Mouse (Mus musculus): Measurements from ENCODE around the gene Suco. TPM values are rescaled to one million over a fixed set of nuclear protein-coding genes. Genes with fewer than 3 reads are reported as not detected.

Suco gene
- total and polyA plus RNA-seq, 3 experiments, result 2.0 to 90.6 (median 58.9) TPM

DNA sequence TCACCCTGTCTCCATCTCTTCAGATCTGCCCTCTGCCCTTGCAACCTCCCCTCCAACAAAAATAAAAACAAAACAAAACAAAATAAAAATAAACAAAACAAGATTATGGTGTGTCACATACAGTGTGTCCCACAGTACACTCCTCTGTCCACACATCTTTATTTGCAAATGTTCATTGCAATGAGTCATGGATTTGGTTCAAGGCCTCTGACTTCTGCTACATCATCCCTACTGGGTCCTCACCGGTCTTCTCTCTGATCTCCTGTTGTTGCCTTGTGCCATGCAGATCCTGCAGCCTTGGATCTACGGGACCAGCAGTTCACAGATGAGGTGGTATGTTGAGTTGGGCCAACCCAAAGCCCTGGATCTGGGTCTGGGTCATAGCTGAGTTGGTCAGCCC lies 43.1 kb upstream of the Suco start:
- no peak for ATAC-seq (ENCODE audit: extremely low read depth, insufficient number of reproducible peaks, low FRiP score, poor library complexity, severe bottlenecking)
- no peak for TF ChIP-seq GATA2 (IDR thresholded peaks at IDR 0.05; ENCODE audit: borderline replicate concordance, low read depth, low read length)
- TF ChIP-seq POLR2AphosphoS5 (IDR thresholded peaks at IDR 0.05; ENCODE audit: insufficient replicate concordance, low read depth, low read length), result no peak
- TF ChIP-seq GATA1 (IDR thresholded peaks at IDR 0.05; ENCODE audit: borderline replicate concordance, low read length), result no peak
- TF ChIP-seq TAL1 (conservative IDR thresholded peaks at IDR 0.05; ENCODE audit: low read depth, low read length), result no peak
- TF ChIP-seq CTCF (IDR thresholded peaks at IDR 0.05; ENCODE audit: low read depth, low read length), result no peak
- no peaks in the 10 kb centered on the region for H3K9me3 ChIP-seq (replicated peaks)
- H3K27me3 ChIP-seq (ENCODE audit: insufficient read depth, low read length), result peaks cover 10% of the 10 kb centered on the region; the same call in 1 of the 2 replicates
- H3K4me3 ChIP-seq (ENCODE audit: low read depth, low read length), result no peak overlapping the region
- H3K36me3 ChIP-seq (replicated peaks), result no peaks in the 10 kb centered on the region
- DNase-seq (ENCODE audit: low spot score), result no peak
- H3K4me1 ChIP-seq (ENCODE audit: insufficient read depth, low read depth, low read length), result peaks cover 24% of the 10 kb centered on the region

GRCm38 (mm10) chr1:161918682-161919372 lies 42.3 kb upstream of the Suco start:
- H3K27me3 ChIP-seq (ENCODE audit: insufficient read depth, low read length), result peaks cover 14% of the 10 kb centered on the region
- TF ChIP-seq TAL1 (conservative IDR thresholded peaks at IDR 0.05; ENCODE audit: low read depth, low read length) (no peak), POLR2AphosphoS5 (IDR thresholded peaks at IDR 0.05; ENCODE audit: insufficient replicate concordance, low read depth, low read length) (no peak), CTCF (IDR thresholded peaks at IDR 0.05; ENCODE audit: low read depth, low read length) (no peak), GATA1 (IDR thresholded peaks at IDR 0.05; ENCODE audit: borderline replicate concordance, low read length) (no peak), GATA2 (IDR thresholded peaks at IDR 0.05; ENCODE audit: borderline replicate concordance, low read depth, low read length) (no peak)
- DNase-seq (ENCODE audit: low spot score) (no peak), ATAC-seq (ENCODE audit: extremely low read depth, insufficient number of reproducible peaks, low FRiP score, poor library complexity, severe bottlenecking) (no peak)
- no peaks in the 10 kb centered on the region for H3K9me3 ChIP-seq (replicated peaks)
- peaks cover 24% of the 10 kb centered on the region for H3K4me1 ChIP-seq (ENCODE audit: insufficient read depth, low read depth, low read length)
- no peaks in the 10 kb centered on the region for H3K36me3 ChIP-seq (replicated peaks)
- no peak overlapping the region for H3K4me3 ChIP-seq (ENCODE audit: low read depth, low read length)

GRCm38 (mm10) chr1:161917940-161918484 lies 41.5 kb upstream of the Suco start:
- Histone ChIP-seq H3K4me3 (ENCODE audit: low read depth, low read length) (no peak overlapping the region), H3K36me3 (replicated peaks) (no peaks in the 10 kb centered on the region), H3K4me1 (ENCODE audit: insufficient read depth, low read depth, low read length) (peaks cover 24% of the 10 kb centered on the region), H3K27me3 (ENCODE audit: insufficient read depth, low read length) (peaks cover 22% of the 10 kb centered on the region), H3K9me3 (replicated peaks) (no peaks in the 10 kb centered on the region)
- TF ChIP-seq CTCF (IDR thresholded peaks at IDR 0.05; ENCODE audit: low read depth, low read length) (no peak), POLR2AphosphoS5 (IDR thresholded peaks at IDR 0.05; ENCODE audit: insufficient replicate concordance, low read depth, low read length) (no peak), TAL1 (conservative IDR thresholded peaks at IDR 0.05; ENCODE audit: low read depth, low read length) (no peak), GATA1 (IDR thresholded peaks at IDR 0.05; ENCODE audit: borderline replicate concordance, low read length) (no peak), GATA2 (IDR thresholded peaks at IDR 0.05; ENCODE audit: borderline replicate concordance, low read depth, low read length) (no peak)
- DNase-seq (ENCODE audit: low spot score) (no peak), ATAC-seq (ENCODE audit: extremely low read depth, insufficient number of reproducible peaks, low FRiP score, poor library complexity, severe bottlenecking) (no peak)

DNA sequence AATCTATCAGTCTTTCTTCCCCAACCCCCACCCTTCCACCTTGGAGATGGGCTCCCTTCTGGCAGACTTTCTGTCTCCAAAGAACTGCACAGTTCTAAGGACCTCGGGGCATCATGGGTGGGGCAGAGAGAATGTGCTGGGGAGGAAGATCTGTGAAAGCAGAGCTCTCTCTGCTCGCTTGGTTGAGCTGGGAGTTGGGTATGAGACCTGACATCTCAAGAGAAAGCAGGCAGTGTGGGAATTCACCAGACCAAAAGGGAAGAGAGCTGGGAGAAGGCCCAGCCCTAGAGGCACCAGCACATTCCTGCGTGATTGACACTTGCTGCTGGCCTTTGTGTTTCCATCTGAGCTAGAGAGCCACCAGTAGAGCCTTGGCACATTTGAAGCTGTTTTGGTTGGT lies 39.6 kb upstream of the Suco start:
- DNase-seq (ENCODE audit: low spot score) (no peak), ATAC-seq (ENCODE audit: extremely low read depth, insufficient number of reproducible peaks, low FRiP score, poor library complexity, severe bottlenecking) (no peak)
- H3K36me3 ChIP-seq (replicated peaks), result no peaks in the 10 kb centered on the region
- no peak for TF ChIP-seq GATA1 (IDR thresholded peaks at IDR 0.05; ENCODE audit: borderline replicate concordance, low read length)
- H3K4me1 ChIP-seq (ENCODE audit: insufficient read depth, low read depth, low read length), result peaks cover 14% of the 10 kb centered on the region
- H3K27me3 ChIP-seq (ENCODE audit: insufficient read depth, low read length), result peaks cover 28% of the 10 kb centered on the region
- H3K9me3 ChIP-seq (replicated peaks), result no peaks in the 10 kb centered on the region
- H3K4me3 ChIP-seq (ENCODE audit: low read depth, low read length), result no peak overlapping the region

DNA sequence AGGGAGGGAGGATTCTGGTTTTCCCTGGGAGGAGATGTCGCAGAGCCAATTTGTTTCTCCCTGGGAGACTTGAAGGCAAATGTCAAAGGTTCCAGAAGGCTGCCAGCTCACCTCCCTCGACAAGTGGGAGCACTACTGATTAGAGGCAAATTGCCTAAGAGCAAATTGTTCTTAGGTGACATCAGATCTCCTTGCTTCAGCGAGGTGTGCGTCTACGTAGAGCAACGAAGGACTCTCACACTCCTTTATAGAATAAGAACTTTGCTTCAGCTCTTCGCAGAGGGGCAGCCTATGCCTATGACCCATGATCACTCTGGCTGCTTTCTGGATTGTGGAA lies 37.1 kb upstream of the Suco start:
- no peak for ATAC-seq (ENCODE audit: extremely low read depth, insufficient number of reproducible peaks, low FRiP score, poor library complexity, severe bottlenecking)
- Histone ChIP-seq H3K9me3 (replicated peaks) (no peaks in the 10 kb centered on the region), H3K4me1 (ENCODE audit: insufficient read depth, low read depth, low read length) (peaks cover 12% of the 10 kb centered on the region), H3K36me3 (replicated peaks) (no peaks in the 10 kb centered on the region), H3K4me3 (ENCODE audit: low read depth, low read length) (no peak overlapping the region), H3K27me3 (ENCODE audit: insufficient read depth, low read length) (peaks cover 23% of the 10 kb centered on the region)
- no peak for DNase-seq (ENCODE audit: low spot score)
- TF ChIP-seq POLR2AphosphoS5 (IDR thresholded peaks at IDR 0.05; ENCODE audit: insufficient replicate concordance, low read depth, low read length) (no peak), TAL1 (conservative IDR thresholded peaks at IDR 0.05; ENCODE audit: low read depth, low read length) (no peak), GATA2 (IDR thresholded peaks at IDR 0.05; ENCODE audit: borderline replicate concordance, low read depth, low read length) (no peak), CTCF (IDR thresholded peaks at IDR 0.05; ENCODE audit: low read depth, low read length) (no peak), GATA1 (IDR thresholded peaks at IDR 0.05; ENCODE audit: borderline replicate concordance, low read length) (no peak)

DNA sequence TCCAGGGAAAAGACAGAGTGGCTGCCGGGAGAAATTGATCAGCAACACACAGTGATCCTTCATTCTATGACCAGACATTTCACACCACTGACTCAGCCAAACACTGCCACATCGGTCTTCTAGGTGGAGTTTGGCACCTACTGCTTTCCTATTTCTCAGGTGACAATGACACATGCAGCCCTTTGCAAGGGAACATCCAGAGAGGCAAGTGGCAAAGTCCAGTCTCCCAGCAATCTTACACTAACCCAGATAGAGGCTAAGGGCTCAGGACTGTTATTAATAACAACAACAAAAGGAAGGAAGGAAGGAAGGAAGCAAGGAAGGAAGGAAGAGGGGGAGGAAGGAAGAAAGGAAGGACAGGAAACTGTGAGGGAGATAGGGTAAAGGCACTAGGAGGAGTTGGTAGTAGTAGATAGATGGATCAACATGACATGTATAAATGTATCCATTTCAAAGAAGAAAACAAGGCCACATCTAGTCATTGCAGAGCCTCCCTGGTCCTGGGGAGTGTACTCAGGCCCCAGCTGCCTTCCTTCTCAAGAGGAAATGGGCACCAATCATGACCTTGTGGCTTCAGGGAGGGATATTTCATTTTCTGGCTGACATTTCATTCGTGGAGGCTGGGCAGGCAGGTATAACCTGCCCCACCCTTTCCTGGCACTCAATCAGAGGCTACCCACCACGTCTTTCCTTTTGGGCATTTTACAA lies 36.6 kb upstream of the Suco start:
- Histone ChIP-seq H3K4me1 (ENCODE audit: insufficient read depth, low read depth, low read length) (peaks cover 8% of the 10 kb centered on the region; the same call in 1 of the 2 replicates), H3K9me3 (replicated peaks) (no peaks in the 10 kb centered on the region), H3K4me3 (ENCODE audit: low read depth, low read length) (no peak overlapping the region), H3K27me3 (ENCODE audit: insufficient read depth, low read length) (peaks cover 23% of the 10 kb centered on the region), H3K36me3 (replicated peaks) (no peaks in the 10 kb centered on the region)
- ATAC-seq (ENCODE audit: extremely low read depth, insufficient number of reproducible peaks, low FRiP score, poor library complexity, severe bottlenecking) (no peak), DNase-seq (ENCODE audit: low spot score) (no peak)
- TF ChIP-seq GATA1 (IDR thresholded peaks at IDR 0.05; ENCODE audit: borderline replicate concordance, low read length) (no peak), POLR2AphosphoS5 (IDR thresholded peaks at IDR 0.05; ENCODE audit: insufficient replicate concordance, low read depth, low read length) (no peak), TAL1 (conservative IDR thresholded peaks at IDR 0.05; ENCODE audit: low read depth, low read length) (no peak), GATA2 (IDR thresholded peaks at IDR 0.05; ENCODE audit: borderline replicate concordance, low read depth, low read length) (no peak), CTCF (IDR thresholded peaks at IDR 0.05; ENCODE audit: low read depth, low read length) (no peak)
